Mouse (Mus musculus): ENCODE measurements at regions not wholly inside any gene's neighbourhood (a gene's known extent, or its start where the extent isn't known, plus 50 kb on each side); places are given as distances from the start of the nearest gene placed in this dataset.

DNA sequence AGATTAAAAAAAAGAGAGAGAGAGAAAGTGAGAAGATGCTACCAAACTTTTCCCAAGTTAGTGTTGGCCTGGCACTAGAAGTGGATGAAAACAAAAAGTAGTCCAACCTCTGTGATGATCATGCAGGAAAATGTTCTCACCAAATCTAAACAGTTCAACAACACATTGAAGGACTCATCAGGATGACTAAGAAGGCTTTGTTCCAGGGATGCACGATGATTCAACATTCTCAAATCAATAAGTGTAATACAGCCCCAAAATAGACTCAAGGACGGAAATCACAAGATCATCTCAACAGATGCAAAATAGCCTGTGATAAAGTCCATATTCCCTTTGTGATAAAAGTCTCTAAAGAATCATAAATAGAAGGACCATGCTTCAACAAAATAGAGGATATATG lies 106.3 kb downstream of the Cysltr2 start:
- DNase-seq: no peak

DNA sequence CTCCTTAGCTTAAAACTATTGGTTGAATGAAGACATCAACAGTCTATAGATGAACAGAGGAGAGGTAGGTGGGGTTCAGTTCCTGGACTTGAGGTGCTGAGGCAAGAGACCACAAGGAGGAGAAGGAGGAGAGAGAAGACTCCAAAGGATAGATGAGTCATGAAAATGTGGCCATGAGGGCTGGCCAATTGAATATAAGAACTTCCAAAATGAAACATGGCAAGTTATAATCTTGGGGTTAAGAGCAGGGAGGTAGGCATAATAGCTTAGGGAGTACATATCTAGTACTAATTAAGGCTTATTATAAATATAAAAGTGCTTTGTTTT lies 109.9 kb downstream of the Cysltr2 start:
- DNase-seq: no peak

DNA sequence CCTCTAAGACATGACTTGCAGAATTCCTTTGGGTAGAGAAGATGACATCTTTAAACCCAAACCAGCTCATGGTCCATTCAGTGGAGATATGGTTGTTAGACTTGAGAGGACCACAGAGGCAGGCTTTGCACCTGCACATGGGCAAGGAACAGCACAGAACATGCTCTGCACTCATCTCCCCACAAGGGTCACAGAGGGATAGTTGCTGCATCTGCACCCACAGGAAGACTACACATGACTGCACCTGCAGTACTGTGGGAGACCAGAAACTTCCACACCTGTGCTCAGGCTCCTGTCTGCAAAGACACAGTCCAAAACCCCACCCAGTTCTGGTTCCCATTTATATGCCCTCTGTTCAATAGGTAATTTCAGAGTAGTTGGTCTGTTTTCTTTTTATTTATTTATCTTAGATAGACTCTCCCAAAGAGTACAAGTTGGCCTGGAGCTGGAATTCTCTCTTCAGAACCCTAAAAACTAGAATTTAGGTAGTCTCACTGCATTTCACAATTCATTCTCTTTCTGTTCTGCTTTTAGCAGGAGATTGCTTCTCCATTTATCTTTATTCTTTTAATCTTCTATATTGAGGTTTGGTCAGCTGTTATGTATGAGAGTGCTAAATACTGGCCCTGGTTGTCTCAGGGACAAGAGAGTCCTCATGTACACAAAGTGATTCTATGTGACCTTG lies 110.4 kb downstream of the Cysltr2 start:
- no peak for DNase-seq

DNA sequence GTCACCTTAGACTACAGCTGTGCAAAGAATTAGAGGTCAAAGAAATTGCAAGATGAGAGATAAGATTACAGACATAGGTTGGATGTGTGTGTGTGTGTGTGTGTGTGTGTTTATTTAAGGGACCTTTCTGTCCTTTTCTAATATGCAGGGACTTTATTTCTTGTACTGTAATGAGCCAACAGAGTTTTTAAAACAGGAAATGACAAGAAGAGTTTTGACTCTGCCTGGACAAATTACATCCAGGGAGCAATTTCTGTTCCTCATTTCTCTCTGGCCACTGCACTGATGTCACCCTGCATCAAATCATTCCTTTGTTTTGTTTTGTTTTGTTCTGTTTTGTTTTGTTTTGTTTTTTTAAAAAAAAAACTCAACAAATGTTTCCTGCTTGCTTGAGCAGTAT lies 115.3 kb downstream of the Cysltr2 start:
- no peak for DNase-seq

DNA sequence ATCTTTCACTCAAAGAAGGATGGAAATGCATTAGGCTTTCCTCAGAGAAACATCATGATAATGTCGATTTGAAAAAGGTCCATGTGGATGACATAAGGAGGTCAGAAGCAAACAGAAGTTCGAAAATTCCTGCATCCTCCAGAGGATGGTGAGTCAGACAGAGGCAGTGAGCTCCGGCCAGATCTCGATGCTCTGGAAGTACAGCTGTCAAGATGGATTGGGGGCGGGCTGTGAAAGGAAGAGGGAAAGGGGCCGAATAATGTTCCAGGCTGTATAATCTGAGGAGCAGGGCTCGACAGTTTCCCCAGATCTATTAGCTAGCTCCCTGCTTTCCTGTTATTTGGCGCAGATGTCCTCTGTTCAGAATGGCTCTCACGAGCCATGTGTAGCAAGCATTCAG lies 116.6 kb downstream of the Cysltr2 start:
- DNase-seq: no peak

DNA sequence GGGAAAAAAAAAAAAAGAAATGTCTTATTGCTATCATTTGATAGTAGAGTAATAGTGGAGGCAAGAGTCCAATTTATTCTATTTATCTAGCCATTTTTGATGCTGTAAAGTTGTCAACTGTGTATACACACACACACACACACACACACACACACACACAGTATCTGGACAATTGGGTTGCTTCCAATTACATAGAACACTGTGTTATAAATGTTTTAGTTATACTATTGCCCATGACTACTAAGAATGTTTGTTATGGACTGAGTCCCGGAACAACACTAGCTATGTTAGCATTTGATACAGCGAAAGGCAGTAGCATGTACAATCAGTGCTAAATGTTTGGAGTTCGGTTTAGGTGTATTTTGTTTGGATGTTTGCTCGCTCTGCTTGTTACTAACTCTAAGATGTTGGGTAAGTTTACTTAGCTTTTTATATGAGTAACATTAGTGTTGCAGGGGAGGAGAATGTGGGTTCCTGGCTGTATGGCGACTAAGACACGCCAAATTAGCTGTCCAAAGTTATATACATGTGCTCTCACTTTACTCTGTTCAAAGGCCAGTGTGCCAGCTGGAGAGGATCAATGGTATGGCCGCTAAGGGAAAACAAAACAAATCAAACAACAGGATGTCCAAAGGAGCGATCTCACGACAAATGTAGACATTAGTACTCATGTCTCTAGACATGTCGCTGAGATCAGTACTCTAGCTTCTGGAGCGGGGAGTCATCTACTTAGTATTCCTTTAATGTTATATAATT lies 147.6 kb downstream of the Cysltr2 start:
- no peak for DNase-seq

DNA sequence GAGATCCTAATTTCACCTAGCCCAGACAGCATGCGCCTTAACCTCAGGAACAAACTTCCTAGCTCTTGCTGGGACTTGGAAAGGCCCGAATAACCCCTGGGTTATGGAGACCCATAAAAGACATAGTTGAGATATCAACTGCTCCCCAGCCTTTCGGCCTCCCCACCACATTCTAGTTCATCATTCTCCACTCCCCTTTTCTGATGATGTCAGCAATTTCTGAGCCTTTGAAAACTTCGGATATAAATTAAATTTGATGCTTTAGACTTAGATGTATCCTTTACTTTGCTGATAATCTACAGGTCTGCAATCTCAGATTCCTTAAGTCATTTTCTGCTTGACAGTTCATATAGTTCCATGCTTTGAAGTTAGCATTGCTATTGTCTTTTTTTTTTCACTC lies 149.3 kb downstream of the Cysltr2 start:
- no peak for DNase-seq

DNA sequence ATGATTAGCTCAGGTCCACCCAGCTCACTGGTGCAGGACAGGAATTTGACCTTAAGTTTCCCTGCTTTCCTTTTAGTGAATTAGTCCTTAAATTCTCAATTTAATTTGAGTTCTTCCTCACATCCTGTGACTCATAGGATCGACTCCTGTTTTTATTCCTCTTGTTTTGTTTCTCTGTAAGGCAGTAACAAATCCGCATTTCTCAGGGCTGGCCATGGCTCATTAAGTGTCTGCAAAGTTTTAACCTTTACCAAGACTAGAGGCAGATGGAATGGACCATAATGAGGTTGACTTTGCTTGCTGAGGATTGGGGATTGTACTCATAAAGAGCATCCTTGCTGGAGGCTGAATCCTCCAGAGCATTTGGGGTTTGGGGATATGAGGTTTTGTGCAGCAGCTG lies 156.6 kb downstream of the Cysltr2 start:
- no peak for DNase-seq

DNA sequence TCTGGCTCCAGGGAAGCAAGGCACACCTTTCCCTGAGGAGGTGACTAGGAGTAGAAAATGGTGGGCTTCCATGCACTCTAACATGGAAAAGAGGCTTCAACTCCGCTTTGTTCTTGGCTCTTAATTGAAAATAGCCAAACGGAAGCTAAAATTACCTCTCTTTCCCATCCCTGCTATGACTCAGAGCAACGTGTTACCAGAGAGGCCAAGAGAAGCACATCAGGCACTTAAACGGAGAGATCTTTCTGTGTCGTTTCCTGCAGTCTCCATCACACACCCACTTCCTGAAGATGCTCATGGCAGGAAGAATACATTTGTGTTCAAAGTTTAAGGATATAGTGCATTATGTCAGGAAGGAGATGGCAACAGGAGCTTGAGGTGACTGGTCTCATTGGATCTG lies 159.3 kb downstream of the Cysltr2 start:
- no peak for DNase-seq

DNA sequence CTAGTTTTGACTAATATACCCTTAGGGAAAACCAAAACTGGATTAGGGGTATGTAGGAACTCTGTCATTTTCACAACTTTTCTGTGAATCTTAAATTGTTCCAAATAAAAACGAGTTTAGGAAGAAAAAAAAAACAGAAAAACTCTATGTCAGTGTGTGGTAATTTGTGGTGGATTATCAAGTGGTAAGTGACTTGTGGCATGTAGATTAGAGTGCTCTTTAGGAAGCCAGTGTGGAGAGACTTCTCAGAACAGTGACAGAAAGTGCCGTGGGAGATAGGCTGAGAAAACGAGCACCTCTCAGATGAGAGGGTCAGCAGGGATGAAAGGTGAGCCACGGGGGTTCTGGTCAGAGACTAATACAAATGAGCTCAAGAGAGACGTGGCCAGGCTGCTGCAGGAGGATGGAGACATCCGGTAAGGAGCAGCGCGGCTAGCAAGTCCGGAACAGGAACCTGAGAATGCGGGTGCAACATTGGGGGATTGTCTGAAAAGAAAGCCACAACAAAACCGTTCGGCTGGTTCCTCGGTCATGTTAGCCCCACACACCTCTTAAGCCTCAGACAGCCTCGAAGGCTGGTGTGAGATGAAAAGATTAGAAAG lies 161.3 kb downstream of the Cysltr2 start:
- DNase-seq: no peak

DNA sequence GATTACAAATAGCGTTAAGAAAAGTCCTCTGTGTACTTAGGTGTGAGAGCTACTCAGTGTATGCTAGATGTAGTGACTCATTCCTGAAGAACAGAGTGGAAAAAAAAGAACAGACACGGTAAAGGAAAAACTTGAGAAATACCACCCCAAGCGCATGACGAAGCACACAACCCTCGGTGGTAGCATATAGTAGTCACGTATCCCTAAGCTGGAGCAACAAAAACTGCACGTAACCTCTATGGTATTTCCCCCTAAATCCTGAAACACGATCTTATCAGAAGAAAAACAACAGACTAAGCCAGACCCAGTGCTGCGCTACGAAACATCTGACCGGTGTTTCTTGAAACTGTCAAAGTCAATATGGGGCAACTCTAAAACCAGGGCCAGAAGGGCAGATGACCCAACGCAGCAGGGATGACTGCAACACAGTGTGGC lies 162.0 kb downstream of the Cysltr2 start:
- peak in 1 of 2 experiments; percentile 20 for DNase-seq

DNA sequence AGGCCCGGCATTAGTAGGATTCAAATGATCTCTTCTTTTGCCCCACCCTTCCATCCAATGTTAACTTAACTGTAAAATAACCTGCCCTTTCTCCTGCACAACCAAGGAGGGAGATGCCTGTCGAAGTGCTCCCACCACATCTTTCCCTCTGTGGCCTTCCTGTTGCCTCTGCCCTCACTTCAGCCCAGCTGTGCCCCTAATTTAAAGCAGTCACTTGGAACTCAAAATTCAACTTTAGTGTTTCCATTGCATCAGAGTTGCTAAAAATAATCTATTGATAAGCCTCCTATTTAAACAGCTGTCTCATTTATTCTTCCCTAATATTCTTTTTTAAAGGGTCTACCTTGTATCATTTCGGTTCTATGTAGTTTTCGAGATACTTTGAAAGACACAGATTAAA lies 163.1 kb downstream of the Cysltr2 start:
- DNase-seq: no peak

DNA sequence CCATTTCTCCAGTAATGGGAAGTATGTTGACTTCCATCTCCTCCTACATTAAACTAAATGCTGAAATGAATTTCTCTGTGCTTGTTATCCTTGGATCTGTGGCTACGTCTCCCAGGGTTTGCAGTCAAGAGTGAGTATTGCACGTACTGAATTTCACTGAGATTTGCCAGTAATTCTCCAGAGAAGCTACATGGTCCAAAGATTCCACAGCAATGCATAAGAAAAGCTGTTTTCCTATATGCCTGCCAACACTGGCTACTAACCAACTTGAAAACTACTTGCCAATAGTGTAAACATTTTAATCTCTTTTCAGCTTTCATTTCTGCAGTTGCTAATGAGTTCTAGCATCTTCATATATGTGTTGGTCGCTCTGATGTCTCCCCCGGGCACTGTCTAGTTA lies 164.4 kb downstream of the Cysltr2 start:
- DNase-seq: no peak

DNA sequence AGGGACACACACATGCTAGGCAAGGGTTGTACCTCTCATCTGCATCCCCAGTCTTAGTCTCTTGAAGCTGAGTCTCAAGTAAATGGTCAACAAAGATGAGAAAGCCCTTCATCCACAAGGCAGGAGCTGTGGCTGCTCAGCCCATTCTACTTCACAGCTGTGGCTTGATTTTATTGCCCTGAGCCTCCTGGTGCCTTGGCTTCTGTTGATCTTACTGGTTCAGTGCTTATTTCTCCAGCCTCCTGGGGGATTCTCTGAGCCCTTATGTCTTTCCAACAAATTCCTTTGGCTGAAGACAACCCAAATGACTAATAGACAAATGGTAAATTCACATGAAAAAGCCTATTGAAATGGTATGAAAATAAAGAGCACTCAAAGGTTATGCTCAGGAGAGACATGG lies 167.3 kb upstream of the Fndc3a start:
- no peak for DNase-seq

DNA sequence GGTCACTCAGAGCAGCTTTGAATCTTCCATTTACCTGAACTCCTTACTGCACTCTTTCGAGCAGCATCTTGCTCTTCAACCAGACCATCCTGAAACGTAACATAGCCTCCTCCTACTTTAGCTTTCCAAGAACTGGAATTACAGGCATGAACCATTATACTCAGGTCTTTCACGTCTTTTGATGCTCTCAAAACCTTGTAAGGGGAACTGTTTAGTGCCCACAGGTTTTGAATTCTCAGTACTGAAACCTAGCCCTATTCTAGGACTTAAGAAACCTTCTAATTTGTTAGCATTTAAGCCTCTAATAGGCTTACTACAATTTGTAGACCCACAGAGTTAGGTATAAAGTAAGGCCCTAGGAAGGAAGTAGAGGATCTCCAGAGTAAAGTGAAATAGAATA lies 163.7 kb upstream of the Fndc3a start:
- no peak for DNase-seq

DNA sequence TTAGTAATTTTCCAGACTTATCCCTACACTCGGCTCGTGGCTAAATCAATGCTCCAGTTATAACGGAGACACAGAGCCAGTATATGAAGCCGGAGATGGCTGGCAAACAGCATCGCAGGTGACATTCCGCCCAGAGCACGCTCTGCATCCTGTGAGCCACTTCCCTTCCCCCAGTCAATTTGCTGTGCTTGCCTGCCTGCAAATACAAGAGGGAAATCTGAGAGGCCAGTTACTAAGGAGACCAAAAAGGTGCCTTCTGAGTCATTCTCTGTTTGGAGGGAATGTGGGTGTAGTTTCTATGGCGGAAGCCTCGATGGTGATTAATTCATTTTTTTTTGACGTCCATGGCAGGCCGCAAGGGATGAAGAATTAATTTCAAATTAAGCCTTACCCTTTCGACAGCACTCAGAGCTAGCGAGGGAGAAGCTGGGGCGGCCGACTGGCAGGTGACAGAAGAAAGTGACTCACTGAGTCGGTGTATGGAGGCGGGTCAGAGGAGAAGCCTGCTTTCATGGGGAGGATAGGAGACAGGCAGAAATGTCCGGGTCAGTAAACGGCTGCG lies 159.5 kb upstream of the Fndc3a start:
- DNase-seq: peak in 1 of 2 experiments; percentile 17

DNA sequence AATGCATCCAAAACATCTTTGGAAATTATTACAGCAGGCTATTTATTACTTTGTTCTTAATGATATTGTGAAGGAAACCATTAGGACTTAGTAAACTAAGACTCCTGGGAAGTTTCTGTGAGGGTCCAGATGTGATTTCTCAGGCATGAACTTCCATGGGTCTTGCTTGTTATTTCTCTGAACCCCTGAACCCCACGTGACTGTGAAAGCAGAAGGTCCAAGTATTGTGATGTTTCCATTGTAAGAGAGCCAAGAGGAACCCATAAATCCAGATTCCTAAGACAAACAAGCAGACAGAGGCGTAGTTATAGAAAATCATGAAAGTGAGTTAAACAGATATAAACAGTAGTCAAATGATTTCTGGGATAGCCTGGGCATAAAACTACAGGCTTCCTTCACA lies 157.1 kb upstream of the Fndc3a start:
- DNase-seq: no peak

DNA sequence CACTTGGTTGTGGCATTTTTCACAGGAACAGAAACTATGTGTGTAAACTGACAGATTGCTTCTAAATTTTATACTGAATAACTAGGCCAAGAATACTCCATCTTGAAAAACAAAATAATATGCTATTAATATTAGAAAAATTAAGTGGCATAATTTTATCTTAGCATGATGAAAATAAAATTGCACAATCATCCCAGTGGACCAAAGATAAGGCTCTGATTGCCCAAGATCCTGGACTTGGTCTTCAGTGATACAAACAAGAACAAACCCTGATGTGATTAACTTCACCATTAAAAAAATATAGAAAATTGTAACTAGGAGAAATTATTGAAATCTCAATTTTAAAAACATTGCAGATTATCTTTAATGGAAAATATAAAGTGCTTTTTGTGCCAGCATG lies 155.7 kb upstream of the Fndc3a start:
- DNase-seq: peak in 1 of 2 experiments; percentile 9

DNA sequence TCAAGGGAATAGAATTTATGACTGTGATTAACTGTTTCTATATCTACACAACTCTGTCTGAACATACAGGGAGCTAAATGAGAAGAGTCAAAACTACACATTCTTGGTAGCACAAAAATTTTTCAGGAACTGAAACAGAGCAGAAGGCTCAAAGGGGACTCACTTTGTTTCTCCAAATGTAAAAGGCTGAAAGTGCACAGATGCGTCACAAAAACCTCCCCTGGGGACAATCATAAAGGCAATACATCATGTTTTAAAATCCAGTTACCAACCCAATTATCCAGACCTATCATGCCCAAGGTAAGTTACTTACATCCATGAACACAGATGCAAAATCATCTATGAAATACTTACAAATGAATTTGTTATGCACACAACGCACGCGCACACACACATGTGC lies 155.0 kb upstream of the Fndc3a start:
- DNase-seq: no peak

DNA sequence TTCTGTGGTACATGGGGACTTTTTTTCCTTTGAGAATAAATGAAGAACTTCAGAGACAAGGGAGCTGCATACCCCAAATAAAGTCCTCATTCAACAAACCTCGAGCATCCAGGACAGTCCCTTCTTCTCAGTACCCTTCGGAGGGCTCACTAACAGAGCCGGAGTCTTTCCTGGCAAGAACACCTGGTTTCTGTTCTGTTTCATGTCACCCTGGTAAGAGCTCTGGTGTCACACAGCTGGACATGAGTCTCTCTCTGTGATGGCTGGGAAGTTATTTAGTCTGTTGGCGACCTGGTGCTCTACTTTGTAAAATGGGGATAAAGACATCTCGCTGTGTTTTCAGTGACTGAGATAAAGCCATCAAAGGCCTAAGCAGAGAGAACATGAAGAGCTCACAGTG lies 154.3 kb upstream of the Fndc3a start:
- no peak for DNase-seq

DNA sequence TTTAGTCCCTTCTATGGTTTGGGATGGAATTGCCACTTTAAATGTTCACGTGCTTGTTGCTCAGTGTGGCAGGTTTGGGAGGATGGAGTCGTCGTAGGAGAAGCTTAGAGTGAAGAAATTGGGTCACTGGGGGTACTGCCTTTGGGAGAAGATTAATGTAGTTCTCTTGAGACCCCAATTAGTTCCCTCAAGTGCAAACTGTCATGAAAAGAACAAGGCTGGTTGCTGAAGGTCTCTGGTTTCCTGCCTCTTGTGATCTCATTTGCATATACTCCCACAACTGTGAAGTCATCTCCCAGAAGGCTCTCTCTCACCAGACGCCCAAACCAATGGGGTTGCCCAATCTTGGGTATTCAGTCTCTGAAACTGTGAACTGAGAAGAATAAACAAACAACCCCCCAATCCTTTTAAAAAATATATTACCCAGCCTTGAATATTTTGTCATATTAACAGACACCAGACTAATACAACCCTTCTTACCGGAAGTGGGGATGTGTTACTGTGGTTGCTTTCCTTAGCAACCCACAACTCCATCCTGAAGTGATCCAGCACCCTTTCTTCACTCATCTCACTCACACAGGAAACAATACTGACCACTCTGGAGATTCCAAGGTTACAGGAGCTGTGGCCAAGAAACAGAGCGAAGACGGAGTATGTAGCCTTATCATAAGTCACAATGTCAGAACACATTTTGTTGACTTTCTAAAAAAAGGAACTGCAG lies 153.2 kb upstream of the Fndc3a start:
- DNase-seq: no peak

DNA sequence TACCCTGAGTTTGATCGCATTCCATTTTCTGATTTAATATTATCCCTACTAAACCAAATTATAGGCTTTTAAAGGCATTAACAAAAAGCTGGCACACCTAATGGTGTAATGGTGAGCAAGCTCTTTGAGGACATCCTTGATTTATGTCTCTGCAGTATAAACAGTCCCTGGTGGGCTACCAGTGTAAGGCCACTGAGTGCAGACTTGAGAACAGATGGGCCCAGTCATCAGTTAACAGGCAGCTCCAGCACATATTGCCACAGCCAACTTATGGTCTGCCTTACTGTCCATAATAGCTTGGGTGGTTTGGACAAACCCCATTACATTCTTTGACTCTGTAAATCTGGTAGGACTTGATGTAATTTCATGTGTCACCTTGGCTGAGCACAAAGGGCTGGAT lies 144.4 kb upstream of the Fndc3a start:
- DNase-seq: no peak

DNA sequence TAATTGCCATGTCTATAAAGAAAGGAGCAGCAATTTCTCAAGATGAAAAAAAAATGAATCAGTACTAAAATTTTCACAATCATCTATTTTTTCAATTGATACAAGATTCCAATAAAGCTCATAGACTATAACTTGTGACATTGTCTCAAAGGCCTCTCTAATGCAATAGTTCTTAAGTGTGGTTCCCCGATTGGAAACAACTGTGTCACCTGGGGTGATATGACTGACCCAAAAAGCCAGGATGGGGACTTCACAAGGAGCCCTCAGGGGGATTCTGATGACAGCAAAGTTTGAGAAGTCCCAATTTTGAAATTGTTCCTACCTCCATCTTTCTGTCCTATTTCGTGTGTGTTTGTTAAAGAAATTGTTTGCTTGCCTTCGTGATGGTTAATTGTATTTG lies 143.3 kb upstream of the Fndc3a start:
- no peak for DNase-seq
